ENCODE assay signal across 36 mouse cellular contexts in genomic region chr4:34723186-34723585, GRCm38 (mm10). TPM values are rescaled to one million over a fixed set of nuclear protein-coding genes. Genes with fewer than 3 reads are reported as not detected.
A peak's percentile ranks its signal among the peaks of the same experiment; 100 is the strongest.
DNase-seq lines count a peak whose midpoint lies in the region; ATAC-seq lines count a peak whose summit lies in the region.
"Had no signal": no experiment of that assay in that cellular context is flagged by ENCODE, and none has a peak within 500 bp of the region (broad histone marks: within the 10 kb centered on the region; RNA-seq: fewer than 3 reads in every experiment).

No protein-coding gene starts in this region.

- ATAC-seq in CD4-positive, CD25-positive, alpha-beta regulatory T cell, adult 4 months: no peak
- ATAC-seq: forebrain, embryonic 14.5 days; forebrain, postnatal 0 days; hindbrain, postnatal 0 days; inflammation-experienced regulatory T-cells, adult 6 months; intestine, embryonic 16.5 days had no signal

- DNase-seq in 3134 (ENCODE audit: extremely low read depth, insufficient read length, low spot score) (peak; percentile 38), 3T3-L1 (ENCODE audit: low read depth, low spot score) (peak; percentile 54), NIH3T3 (ENCODE audit: low read depth) (peak; percentile 29), adipocyte (ENCODE audit: low spot score) (peak; percentile 12)
- DNase-seq in layer of hippocampus, postnatal 10 days (ENCODE audit: low spot score in 2 of 2): no peak
- DNase-seq: adrenal gland, adult 2 months; adrenal gland, postnatal 14 days; B cell, adult 2 months; cerebellum, adult 11 months; cerebellum, adult 2 months; cerebellum, adult 9-11 months; cerebellum, postnatal 25 days; forebrain, postnatal 0 days; gastrocnemius, adult 2 months; gastrocnemius, postnatal 25 days; heart, adult 2 months; heart, postnatal 10 days; heart, postnatal 36 days; kidney, adult 2 months had no signal

RNA-seq across cellular contexts. Expression of gene Cfap206, which starts 6.8 kb away (rescaled TPM):
- not detected for polyA plus RNA-seq in CD4-positive, CD25-positive, alpha-beta regulatory T cell, adult 4 months (2017; shearing (Covaris generic))
- total RNA-seq in layer of hippocampus, postnatal 10 days (2021): 1 to 10 TPM; 2.3 to 2.5 TPM
- total RNA-seq: common myeloid progenitor, adult 5-6 weeks; gastrocnemius, adult 2 months; gastrocnemius, postnatal 25 days had no signal
- polyA plus RNA-seq: adrenal gland, adult 2 months; G1E; inflammation-experienced regulatory T-cells, adult 6 months had no signal

RNA-seq across cellular contexts. Expression of gene Gm136, which starts 32.9 kb away (rescaled TPM):
- not detected for polyA plus RNA-seq in CD4-positive, CD25-positive, alpha-beta regulatory T cell, adult 4 months (2017; shearing (Covaris generic))
- total RNA-seq in layer of hippocampus, postnatal 10 days (2021): not detected
- total RNA-seq: adrenal gland, adult 2 months; adrenal gland, postnatal 14 days; adrenal gland, postnatal 4 days; common myeloid progenitor, adult 5-6 weeks; forebrain, postnatal 0 days; G1E; gastrocnemius, adult 2 months; gastrocnemius, postnatal 25 days; heart, adult 2 months; heart, postnatal 10 days; heart, postnatal 36 days; hindbrain, postnatal 0 days had no signal
- polyA plus RNA-seq: adrenal gland, adult 2 months; cerebellum, adult 2 months; embryonic facial prominence, embryonic 12.5 days; embryonic facial prominence, embryonic 15.5 days; forebrain, embryonic 11.5 days; forebrain, embryonic 14.5 days; frontal cortex, adult 2 months; G1E; gonadal fat pad, adult 2 months; heart, adult 2 months; heart, embryonic 12.5 days; heart, embryonic 15.5 days; hindbrain, embryonic 11.5 days; hindbrain, embryonic 14.5 days; hindbrain, postnatal 0 days; inflammation-experienced regulatory T-cells, adult 6 months; intestine, embryonic 16.5 days; kidney, adult 2 months had no signal

RNA-seq across cellular contexts. Expression of gene Slc35a1, which starts 35.9 kb away (rescaled TPM):
- 10 to 100 TPM; 29.6 to 33.9 TPM for polyA plus RNA-seq in CD4-positive, CD25-positive, alpha-beta regulatory T cell, adult 4 months (2017; shearing (Covaris generic))
- 10 to 100 TPM; 26.6 to 29.2 TPM for total RNA-seq in layer of hippocampus, postnatal 10 days (2021)

RNA-seq across cellular contexts. Expression of gene Smim8, which starts 55.0 kb away (rescaled TPM):
- polyA plus RNA-seq in CD4-positive, CD25-positive, alpha-beta regulatory T cell, adult 4 months (2017; shearing (Covaris generic)): 10 to 100 TPM; 65.5 to 69.1 TPM
- 10 to 100 TPM; 20.8 to 27.3 TPM for total RNA-seq in layer of hippocampus, postnatal 10 days (2021)

Comparison
In these comparisons a context has a peak if more than half of its experiments do, and no peak if none do; other contexts are left out.
1. DNase-seq: peak in 3134 (single experiment), 3T3-L1 (single experiment), NIH3T3 (single experiment) and adipocyte (single experiment); none in layer of hippocampus, postnatal 10 days (0 of 2).